Mouse (Mus musculus): ENCODE data around the gene Dis3. TPM values are rescaled to one million over a fixed set of nuclear protein-coding genes. Genes with fewer than 3 reads are reported as not detected.
"Not testable (repeated sequence)": the region's sequence is repeated elsewhere in the genome, so short reads cannot be mapped to it uniquely, and the experiment has no call there.

The Dis3 gene
- total RNA-seq, 2 experiments from 2014 or later, result 8.9 to 12.7 TPM

DNA sequence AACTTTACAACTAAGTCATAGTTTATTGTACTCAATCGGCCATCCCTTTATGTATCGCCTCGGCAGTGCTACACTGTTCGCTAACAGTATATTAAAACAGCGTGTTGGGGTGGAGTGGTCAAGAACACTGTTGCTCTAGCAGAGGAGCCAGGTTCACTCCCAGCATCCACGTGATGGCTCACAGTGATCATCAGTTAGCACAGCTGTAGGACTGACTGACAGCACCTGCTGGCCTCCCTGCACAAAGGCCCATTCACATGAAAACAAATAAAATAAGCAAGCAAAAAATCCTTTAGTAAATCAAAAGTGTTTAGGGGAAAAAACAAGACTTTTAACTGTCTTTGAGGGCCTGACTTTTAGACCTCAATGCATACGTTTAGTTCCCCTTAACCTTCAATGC, 10.6 kb downstream of the Dis3 start:
- no peak for ATAC-seq (replicated peaks; ENCODE audit: low FRiP score, poor library complexity, severe bottlenecking)

DNA sequence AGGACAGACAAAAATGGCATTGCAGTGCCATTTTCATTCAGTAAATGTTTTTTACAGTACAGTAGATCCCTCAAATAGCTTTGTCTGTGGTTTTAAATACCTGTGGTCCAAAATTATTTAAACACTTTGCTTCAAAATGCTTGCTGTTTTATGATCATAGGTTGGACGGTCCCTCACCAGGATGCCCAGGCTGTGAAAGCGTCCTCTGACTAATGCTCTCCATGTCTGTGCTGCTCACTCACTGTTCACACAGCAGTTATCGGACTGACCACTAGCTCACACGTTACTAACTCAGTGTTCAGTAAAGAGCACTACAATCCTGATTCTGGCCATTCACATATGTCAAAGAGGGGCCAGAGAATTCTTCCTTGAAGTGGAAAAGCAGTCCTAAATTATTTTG, 28.4 kb downstream of the Dis3 start:
- no peak for ATAC-seq (replicated peaks; ENCODE audit: low FRiP score, poor library complexity, severe bottlenecking)

GRCm38 (mm10) chr14:99063091-99063490, 36.5 kb downstream of the Dis3 start:
- no peak for ATAC-seq (replicated peaks; ENCODE audit: low FRiP score, poor library complexity, severe bottlenecking)

GRCm38 (mm10) chr14:99060616-99061015, 39.0 kb downstream of the Dis3 start:
- peak; percentile 30; the same call in 1 of the 2 replicates for ATAC-seq (replicated peaks; ENCODE audit: low FRiP score, poor library complexity, severe bottlenecking)

GRCm38 (mm10) chr14:99058959-99059586, 40.5 kb downstream of the Dis3 start:
- no peak for ATAC-seq (replicated peaks; ENCODE audit: low FRiP score, poor library complexity, severe bottlenecking)

DNA sequence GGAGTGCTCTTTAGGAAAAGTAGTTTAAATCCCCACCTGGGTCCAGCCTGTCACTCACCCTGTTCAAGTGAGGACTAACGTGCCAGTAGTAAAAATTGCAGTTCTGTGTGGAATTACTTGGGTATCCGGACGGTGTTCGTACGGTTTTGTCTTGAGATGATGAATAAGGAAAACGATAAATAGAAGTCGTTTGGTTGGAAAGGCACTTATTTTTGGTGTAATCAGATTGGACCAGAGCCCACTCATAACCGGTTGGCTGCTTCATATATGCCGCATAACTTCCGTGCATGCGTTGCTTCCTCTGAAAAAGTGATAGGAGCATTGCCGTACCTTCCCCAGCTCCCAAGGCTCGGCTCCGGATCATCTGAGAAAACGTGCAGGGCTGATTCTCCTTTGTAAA, 52.8 kb downstream of the Dis3 start:
- peak; percentile 45; the same call in 1 of the 2 replicates for ATAC-seq (replicated peaks; ENCODE audit: low FRiP score, poor library complexity, severe bottlenecking)

DNA sequence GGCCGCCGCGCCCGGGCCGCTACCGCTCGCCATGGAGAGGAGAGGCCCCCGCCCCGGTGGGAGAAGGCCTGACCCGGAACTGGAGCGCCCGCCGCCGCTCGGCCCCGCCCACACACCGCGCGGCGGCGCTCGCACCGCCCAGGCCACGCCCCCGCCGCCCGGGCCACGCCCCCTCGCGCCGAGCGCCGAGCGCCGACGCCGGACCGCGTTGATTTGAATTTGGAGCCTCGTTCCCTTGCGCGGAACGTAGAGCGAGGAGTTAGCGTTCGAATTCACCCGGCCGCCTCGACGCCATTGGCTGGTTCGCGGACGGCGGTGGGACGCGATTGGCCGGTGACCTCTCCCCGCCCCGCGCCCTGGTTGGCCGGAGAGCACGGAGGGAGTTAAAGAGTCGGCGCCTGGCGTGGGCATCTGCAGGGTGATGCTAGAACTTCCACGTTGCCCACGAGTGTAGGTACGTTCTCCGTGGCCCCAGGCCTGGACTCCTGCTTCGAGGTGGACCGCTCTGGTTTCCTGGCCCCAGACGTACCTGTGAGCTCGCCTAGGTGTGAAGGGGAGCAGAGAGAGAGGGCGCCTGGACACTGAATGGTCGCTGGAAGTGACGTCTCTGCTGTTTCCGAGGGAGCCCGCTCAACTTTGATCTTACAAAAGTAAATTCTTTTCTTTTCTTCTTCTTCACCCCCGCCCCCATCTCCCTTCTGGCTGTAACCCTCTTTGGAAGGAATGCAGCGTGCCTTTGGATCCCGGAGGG, 53.4 kb downstream of the Dis3 start, which contains the start of the genes Mzt1 and Bora:
Mzt1 (minus strand) TSS at position 104 of the 751 bp plus-strand sequence.
Bora (plus strand) TSS at position 192 of the 751 bp plus-strand sequence.
- peak; percentile 93 for ATAC-seq (replicated peaks; ENCODE audit: low FRiP score, poor library complexity, severe bottlenecking)

DNA sequence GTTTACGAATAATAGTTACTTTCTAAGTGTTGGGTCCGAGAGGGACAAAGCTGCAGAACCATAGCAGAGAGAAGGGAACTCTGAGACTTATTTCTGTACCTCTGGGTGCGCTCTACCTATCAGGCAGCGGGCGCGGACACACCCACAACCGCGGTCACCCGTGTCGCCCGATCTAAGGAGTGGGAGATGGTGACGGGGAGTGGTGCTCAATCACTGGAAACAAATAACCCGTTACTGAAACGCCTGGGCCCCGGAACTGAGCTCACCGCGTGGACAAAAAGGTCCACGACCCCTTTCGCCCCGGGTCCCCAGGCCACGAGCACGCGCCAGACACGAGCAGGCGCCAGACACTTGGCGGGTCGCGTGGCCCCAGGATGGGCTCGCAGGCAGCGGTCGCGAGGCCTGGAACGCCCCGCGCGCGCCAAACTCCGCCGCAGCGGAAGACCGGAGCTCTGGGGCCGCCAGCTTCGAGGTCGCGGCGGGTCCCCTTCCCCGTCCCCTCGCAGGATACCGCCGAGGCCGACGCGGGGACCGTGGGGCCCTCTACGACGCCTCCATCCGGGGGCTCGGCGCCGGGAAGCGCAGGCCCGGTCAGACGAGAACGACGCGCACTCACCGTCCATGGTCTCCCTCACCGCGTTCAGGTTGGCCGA, 54.1 kb downstream of the Dis3 start:
- peak; percentile 51 for ATAC-seq (replicated peaks; ENCODE audit: low FRiP score, poor library complexity, severe bottlenecking)

DNA sequence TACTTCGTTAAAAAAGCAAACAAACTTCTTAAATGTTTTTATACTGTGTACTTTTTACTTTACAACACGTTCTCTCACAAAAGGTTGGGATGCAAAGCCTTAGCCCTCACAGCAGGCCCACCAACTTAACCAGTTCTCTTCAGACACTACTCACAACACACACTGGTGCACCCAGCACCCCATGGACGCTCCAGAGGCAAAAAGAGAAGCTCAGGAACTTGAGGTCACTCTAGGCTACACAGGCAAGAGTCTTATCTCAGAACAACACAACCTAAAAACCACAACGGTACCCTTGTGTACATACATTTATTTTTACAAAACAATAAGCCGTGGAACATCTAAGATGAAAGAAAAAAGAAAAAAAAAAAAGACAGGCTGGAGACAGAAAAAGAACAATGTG, 54.9 kb downstream of the Dis3 start:
- no peak for ATAC-seq (replicated peaks; ENCODE audit: low FRiP score, poor library complexity, severe bottlenecking)

DNA sequence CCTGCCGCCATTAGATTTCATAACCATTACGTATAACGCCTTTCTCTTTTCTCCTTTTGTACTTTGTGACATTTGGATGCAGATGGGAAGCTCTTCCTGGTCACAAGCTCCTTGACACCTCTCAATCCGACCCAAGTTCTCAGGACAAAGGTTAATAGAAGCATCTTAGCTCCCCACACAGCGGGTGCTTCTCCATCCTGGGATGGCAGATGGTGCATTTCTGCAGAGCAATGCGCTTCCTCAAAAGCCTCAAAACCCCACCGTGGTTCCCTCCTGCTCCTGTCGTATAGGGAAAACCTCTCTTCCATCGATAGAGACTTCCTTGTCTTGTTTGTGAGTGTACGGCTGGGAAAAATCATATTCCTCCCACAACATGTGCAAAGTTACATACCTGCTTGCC, 55.5 kb downstream of the Dis3 start:
- no peak for ATAC-seq (replicated peaks; ENCODE audit: low FRiP score, poor library complexity, severe bottlenecking)

GRCm38 (mm10) chr14:99043499-99043898, 56.1 kb downstream of the Dis3 start:
- ATAC-seq (replicated peaks; ENCODE audit: low FRiP score, poor library complexity, severe bottlenecking), result no peak

DNA sequence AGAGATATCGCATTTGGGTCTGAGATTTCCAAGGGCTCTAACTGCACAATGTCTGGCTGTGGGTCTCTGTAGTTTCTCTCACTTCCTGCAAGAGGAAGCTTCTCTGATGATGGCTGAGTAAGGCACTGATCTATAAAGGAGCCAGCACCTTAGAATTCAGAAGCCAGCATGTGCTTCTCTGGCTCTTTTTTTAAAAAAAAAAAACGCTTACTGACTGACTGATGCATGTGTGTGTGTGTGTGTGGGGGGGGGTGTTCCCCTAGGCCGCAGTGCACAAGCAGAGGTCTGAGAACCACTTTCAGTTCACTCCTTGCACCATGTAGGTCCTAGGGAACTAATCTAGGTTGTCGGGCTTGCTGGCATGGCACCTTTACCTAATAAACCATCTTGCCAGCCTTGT, 58.2 kb downstream of the Dis3 start:
- no peak for ATAC-seq (replicated peaks; ENCODE audit: low FRiP score, poor library complexity, severe bottlenecking)

DNA sequence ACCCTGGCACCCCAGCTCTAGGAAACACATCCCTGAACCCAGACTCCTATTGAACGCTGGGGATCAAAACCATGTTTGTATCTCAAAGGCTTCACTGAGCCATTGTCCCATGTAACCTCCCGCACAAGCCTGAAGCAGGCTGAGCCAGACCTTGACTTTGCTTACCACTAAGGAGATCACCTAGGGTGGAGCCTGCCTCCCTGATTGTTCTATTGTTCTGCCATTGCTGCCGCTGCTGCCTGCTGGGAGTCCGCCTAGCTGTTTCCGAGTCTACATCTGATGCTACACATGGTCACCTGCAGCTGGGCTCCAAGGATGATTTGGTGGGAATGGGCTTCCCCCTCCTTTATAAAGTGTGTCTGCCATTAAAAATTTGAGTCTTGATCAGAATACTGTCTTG, 60.3 kb downstream of the Dis3 start:
- not testable (repeated sequence) for ATAC-seq (replicated peaks; ENCODE audit: low FRiP score, poor library complexity, severe bottlenecking)

DNA sequence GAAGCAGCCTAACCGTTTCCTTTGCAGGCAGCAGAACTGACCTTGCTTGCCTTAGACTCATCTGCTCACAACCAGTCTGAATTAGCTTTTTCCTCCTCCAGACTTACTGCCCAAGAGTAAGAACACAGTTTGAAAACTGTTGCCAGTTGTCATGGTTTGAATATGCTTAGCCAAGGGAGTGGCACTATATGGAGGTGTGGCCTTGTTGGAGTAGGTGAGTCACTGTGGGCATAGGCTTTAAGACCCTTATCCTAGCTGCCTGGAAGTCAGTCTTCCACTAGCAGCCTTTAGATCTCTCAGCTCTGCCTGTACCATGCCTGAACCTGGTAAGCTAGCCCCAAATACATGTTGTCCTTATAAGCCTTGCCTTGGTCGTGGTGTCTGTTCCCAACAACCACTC, 61.9 kb downstream of the Dis3 start:
- ATAC-seq (replicated peaks; ENCODE audit: low FRiP score, poor library complexity, severe bottlenecking), result no peak

DNA sequence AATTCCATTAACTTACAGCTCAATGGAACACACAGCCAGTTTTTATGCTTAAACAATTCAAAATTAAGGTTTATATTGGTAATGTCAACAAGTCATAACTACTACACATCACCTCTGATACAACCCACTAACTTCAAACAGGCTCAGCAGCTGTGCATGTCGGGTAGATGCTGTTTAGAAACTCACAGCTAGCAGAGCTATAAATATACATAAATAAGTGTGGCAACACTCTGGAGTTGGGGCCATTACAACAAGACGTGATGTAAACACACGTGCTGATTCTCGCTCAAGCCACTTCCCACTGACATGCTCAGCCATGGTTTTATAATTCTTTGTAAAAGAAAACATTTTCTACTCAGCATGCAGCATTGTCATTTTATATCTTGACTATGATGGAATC, 63.5 kb downstream of the Dis3 start:
- ATAC-seq (replicated peaks; ENCODE audit: low FRiP score, poor library complexity, severe bottlenecking), result no peak

GRCm38 (mm10) chr14:99034851-99035250, 64.7 kb downstream of the Dis3 start:
- not testable (repeated sequence) for ATAC-seq (replicated peaks; ENCODE audit: low FRiP score, poor library complexity, severe bottlenecking)

- ATAC-seq (replicated peaks; ENCODE audit: low FRiP score, poor library complexity, severe bottlenecking), result no peak
Measured at GRCm38 (mm10) chr14:99032596-99032995, 67.0 kb downstream of the Dis3 start.

GRCm38 (mm10) chr14:99031337-99031873, 68.2 kb downstream of the Dis3 start:
- no peak for ATAC-seq (replicated peaks; ENCODE audit: low FRiP score, poor library complexity, severe bottlenecking)

- no peak for ATAC-seq (replicated peaks; ENCODE audit: low FRiP score, poor library complexity, severe bottlenecking)
Measured at GRCm38 (mm10) chr14:99029987-99030386, 69.6 kb downstream of the Dis3 start.
